Mouse (Mus musculus) liver, embryonic 14.5 days (tissue): Measurements from ENCODE around the gene Dusp10.

ENCODE experiments used
- CTCF ChIP-seq: IDR thresholded peaks from 2 replicates; pipeline ENCODE4 v1.5.1; 2016; ENCODE audit warnings: antibody characterized with exemption, low read depth, control low read depth
- EP300 ChIP-seq: IDR thresholded peaks from 2 replicates; pipeline ENCODE4 v1.6.1; 2016; ENCODE audit warnings: antibody characterized with exemption, low read depth

DNA sequence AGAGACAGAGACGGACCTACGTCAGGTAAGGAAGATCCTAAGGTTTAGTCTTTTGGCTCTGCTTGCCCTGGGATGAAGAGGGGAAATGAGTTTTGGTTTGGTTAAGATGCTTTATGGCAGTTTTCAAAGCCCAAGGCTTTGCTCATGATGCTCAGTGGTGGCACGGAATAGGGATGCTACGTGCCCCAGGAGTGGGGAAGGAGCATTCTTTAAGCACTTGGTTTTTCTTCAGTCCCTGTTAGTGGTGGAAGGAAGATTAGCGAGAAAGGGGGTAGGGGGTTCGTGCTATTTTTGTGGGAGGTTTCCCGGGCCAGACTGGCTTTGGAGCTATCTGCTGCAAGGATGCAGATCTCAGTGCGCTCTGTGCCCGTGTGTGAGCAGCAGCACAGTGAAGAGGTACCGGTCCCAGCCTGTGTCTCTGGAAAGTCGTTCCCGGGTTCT lies 21.7 kb downstream of the Dusp10 start:
- TF ChIP-seq CTCF (no peak), EP300 (no peak)
